Mouse (Mus musculus) heart, adult 8-10 months (tissue): Measurements from ENCODE around the gene Dclk2. TPM values are rescaled to one million over a fixed set of nuclear protein-coding genes. Genes with fewer than 3 reads are reported as not detected.

Source experiments
- DNase-seq: peaks from one replicate; pipeline ENCODE4 v3.0.0; 2022; ENCODE audit warnings: low spot score
- total RNA-seq, 4 experiments: library from RNA; stranded (reverse); gene quantifications; 2 replicates each; pipeline ENCODE4 v1.2.4; 2022

Gene Dclk2
- total RNA-seq, 4 experiments from 2014 or later = 0.84 to 1.7 (median 1.3) TPM

DNA sequence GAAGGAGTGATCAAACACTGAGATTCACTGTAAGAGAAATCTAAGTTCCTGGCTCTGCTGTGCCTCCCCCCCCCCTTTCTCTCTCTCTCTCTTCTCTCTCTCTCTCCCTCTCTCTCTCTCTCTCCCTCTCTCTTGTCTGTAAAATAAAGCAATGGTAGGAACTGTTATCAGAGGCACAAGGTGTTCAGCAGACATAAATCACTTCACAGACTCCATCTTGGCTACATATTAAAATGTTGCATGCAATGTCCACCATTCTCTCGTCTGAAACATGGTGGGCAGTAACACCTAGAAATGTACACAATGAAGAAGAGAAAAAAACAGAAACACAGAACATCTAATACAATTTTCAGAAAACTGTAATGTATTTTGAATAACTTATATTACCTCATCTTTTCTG lies 161.3 kb downstream of the Dclk2 start:
- DNase-seq = no peak

DNA sequence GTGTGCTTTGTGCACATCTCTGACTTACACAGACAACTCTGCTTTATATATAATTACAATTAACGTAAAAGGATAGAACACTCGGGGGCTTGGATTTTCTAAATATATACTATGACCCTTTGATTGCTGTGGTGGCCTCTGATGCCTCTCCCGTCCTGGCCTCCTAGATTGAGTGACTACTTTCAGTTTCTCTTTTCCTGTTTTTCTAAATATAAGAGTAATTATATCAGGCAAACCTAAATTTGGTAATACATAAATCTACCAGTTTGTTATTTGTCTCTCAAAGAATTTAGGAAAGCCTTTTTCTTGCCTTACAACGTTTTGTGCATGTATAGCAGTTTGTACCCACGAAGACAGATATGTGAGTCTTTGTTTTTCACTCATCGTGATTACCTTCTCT lies 161.9 kb downstream of the Dclk2 start:
- DNase-seq = peak; percentile 6

DNA sequence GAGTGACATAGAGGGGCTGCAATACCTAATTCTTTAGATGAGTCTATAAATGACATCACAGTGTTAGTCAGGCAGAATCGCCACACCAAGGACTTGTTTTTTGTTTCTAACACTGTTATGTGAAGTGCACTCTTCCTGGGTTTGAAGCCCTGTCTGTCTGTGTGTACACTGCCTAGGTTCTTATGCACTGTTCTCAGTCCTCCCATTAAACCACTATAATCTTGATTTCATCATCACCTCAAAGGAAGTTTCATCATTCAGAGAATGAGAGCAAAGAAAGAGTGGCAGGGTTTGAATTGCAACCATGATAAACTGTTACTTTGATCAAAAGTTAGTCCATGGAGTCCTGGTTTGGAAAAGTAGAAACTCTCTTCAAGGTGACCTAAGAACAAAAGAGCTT lies 164.1 kb downstream of the Dclk2 start:
- DNase-seq = no peak

DNA sequence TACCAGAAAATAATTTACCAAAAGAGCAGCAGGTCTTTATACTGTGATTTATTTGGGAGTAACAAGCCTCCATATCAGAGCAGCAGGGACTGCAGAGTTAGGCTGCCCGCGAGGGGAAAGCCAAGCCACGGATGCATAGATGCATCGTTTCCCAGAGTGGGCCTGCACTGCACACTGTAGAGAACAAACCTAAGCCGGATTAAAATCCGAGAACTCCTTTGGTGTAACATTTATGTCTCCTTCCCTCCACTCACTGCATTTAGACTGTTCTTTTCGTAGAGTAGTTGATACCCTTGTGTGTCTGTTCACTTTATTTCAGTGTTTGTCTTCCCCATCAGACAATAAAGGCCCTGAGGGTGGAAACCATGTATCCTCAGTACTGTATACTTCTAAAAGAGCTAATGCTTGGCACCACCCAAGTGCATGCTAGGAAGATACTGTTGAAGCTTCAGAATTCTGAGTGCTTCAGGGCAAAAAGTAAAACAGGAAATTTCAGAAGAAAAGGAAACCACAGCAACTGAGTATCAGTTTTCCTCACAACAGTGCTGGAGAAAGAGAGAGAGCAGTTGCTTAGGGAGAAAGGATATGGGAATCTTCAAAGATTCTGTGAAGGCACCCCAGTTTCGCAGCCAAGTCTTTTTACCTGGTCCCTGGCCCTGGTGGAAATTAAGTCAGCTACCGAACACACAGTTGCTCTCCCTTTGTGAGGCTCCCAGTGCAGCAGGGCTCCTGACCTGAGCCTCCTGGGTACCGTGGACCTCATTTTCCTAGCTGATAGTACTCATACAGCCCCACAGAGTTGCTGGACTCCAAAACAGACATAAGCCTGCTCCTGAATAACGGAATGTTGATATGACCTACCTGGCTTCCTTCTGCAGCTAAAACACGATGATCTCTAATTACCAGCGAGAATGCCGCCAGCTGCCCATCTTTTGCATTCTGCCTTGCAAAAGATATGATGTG lies 165.8 kb downstream of the Dclk2 start:
- DNase-seq = no peak

DNA sequence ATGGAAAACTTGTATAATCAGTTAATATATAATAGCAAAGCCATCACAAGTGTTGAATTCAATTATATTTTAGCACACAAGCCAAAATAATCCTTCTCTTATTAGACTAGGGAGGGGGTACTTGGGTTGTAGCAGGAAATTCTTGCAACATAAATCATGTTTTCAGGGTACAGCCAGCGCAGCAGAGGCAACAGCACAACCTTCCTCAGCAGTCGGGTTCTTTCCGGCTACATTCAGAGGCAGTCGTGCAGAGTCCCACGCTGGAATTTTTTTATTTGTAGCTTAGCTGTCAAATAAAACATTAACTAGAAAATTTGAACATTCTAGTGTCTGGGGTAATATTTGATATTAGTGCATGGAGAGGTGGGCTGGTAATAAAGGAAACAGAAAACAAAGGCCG lies 166.5 kb downstream of the Dclk2 start:
- DNase-seq = no peak

DNA sequence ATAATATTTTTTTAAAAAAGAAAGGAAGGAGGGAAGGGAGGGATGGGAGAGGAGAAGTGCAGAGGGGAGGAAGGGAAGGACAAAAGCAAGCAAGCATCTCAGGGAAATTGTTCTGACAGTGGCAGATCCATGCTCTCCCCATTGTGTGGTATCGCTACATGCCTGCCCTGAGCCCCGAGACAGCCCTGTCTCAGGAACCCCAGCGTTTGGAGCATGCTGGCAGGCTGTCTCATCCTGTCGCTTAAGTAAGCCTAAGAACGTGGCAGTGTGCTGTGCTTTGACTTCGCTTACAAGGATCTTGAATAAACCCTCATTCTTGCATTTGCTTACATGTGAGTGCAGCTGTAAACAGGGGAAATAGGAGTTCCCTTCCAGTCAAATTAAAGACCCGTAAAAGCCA lies 170.0 kb downstream of the Dclk2 start:
- DNase-seq = no peak

DNA sequence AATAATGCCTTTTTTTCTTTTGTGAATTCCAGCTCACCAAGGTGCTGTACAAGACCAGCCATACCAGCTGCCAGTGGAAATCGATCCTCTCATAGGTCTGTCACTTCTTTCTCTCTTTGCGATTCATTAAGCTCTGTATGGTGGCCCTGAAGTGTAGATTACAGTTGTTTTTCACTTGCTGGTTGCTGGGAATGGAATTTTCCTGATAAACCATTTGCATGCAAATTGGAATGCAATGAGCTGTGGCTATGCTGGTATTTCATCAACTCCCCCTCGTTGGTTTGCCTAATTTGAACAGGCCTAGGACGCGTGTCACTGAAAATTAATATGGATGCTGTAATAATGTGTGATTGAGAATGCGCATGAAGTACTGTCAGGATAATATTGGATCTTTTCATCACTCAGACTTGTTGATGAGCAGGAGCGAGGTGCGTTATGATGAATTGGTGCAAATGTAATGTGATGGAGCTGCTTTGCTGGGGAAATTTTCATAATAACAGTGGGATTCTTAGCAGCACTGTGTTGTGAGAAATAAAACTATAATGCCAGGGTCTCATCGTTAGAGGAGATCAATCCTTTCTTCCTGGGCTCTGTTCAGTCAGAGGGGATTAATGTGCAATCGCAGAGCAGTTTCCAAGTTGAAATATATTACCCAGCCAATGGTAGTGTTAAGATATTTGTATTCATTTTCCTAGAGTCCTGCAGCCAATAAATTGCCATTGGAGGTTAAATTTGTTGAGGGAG lies 174.7 kb downstream of the Dclk2 start:
- DNase-seq = no peak

DNA sequence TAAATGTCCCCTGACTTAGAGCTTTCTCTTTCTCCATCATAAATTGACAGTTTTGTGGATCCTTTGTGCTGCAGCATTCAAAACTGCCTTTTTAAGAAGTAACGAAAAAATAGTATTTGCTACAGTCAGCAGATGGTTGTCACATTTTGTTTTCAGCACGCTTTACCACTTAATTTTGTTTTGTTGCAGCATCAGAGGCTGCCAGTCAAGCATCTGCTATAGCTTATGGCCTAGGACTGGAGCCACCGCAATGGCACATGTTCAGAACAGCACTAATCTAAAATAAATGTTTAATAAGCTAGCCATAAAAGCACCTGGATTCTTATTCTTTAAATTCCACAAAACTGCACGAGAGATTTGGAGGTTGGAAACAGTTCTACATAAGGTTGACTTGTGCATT lies 175.3 kb downstream of the Dclk2 start:
- no peak for DNase-seq

DNA sequence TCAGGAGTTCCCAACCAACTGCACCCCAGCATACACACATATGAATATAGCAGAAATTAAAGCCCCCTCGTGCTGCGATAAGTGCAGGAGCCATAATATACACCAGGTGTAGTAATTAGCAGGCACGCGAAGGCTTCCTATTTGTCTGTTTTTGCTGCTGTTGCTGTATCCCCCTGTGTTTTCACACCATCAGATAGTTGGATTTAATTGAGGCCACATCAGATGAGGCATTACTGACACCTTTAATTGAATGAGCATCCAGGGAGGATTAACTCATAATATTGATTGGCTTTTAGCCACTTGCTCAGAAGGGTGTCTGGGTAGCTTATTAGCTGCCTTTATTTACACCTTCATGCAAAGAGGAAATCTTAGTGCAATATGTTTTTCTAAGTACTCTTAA lies 180.9 kb downstream of the Dclk2 start:
- DNase-seq = no peak

DNA sequence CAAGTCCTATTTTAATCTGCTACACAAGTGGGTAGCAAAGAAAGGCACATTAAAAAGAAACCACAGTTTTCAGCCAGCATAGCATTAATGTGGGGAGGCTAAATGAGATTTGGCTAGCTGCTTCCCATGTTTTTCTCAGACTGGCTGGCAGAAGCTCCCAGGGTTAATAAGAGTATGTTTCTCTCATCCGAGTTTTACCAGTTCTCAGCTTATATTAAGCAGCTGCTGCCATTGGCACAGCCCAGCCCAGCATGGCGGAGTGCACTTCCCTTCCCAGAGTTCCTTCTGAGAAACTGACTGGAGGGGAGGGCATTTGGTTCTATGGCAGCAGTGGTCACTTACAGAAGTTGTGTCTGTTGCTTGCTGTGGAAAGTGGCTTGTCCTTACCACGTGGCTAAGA lies 181.8 kb downstream of the Dclk2 start:
- no peak for DNase-seq

Other genes starting within 250 kb of the Dclk2 start
- 1 to 10 TPM; 1.9 to 6.4 (median 3.0) TPM for gene Cd1d1, start 78.6 kb upstream of the Dclk2 start, total RNA-seq